In the genomic region with DNA sequence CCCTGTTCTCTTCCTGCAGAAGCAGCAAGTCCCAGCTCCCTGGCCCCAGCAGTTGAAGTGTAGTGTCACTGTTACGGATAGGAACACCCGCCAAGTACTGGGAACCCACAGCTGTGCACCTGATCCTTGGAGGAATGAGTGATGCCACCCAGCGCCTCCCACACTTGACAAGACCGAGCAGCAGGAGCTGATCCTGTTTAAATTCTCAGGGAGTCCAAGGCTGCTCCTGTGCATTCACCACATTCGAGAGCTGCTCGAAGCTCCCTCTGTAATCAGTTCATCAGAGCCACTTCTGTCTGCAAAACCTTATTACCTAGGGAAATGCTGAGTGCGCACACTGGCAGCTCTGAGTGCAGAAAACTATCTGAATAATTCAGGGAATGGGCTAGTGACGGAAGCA, we compare ENCODE assay signal across 14 mouse cellular contexts.
DNase-seq lines count a peak whose midpoint lies in the region; ATAC-seq lines count a peak whose summit lies in the region.
"Had no signal": no experiment of that assay in that cellular context is flagged by ENCODE, and none has a peak within 500 bp of the region (broad histone marks: within the 10 kb centered on the region; RNA-seq: fewer than 3 reads in every experiment).

No protein-coding gene starts in this region.

- H3K4me1 ChIP-seq in hindbrain, embryonic 10.5 days (replicated peaks), result peaks cover 56% of the 10 kb centered on the region
- H3K4me1 ChIP-seq in hindbrain, embryonic 11.5 days (replicated peaks; ENCODE audit: control insufficient read depth, insufficient read depth, low read length), result no peaks in the 10 kb centered on the region
- H3K4me1 ChIP-seq in neural tube, embryonic 12.5 days, result peaks cover 32% of the 10 kb centered on the region
- peaks cover 6% of the 10 kb centered on the region for H3K4me1 ChIP-seq in intestine, embryonic 15.5 days (replicated peaks)

- H3K27ac ChIP-seq in hindbrain, embryonic 10.5 days, result peak overlapping the region; percentile 3; the same call in 1 of the 2 replicates
- no peak overlapping the region; the same call in 1 of the 2 replicates for H3K27ac ChIP-seq in hindbrain, embryonic 11.5 days (ENCODE audit: low read depth, low read length)
- 0 out of 2 replicates have a peak overlapping the region, but pooled peaks have one; percentile 20 for H3K27ac ChIP-seq in neural tube, embryonic 12.5 days
- H3K27ac ChIP-seq in intestine, embryonic 15.5 days, result no peak overlapping the region
- H3K27ac ChIP-seq: heart, adult 2 months had no signal

- no peaks in the 10 kb centered on the region for H3K27me3 ChIP-seq in hindbrain, embryonic 10.5 days (ENCODE audit: insufficient read depth, poor library complexity, severe bottlenecking)
- H3K27me3 ChIP-seq in hindbrain, embryonic 11.5 days (ENCODE audit: control insufficient read depth, insufficient read depth, low read length), result no peaks in the 10 kb centered on the region
- H3K27me3 ChIP-seq in neural tube, embryonic 12.5 days (replicated peaks), result no peaks in the 10 kb centered on the region
- H3K27me3 ChIP-seq in intestine, embryonic 15.5 days (replicated peaks), result no peaks in the 10 kb centered on the region

- ATAC-seq in hindbrain, embryonic 11.5 days (ENCODE audit: low FRiP score), result no peak
- ATAC-seq in neural tube, embryonic 12.5 days (ENCODE audit: low FRiP score, low read depth), result peak; percentile 13; the same call in 1 of the 2 replicates
- ATAC-seq in intestine, embryonic 15.5 days, result 0 out of 2 replicates have a peak, but pooled peaks have one; percentile 11

- H3K36me3 ChIP-seq in hindbrain, embryonic 10.5 days, result no peaks in the 10 kb centered on the region
- H3K36me3 ChIP-seq in hindbrain, embryonic 11.5 days (ENCODE audit: control insufficient read depth, insufficient read depth, low read length), result no peaks in the 10 kb centered on the region
- no peaks in the 10 kb centered on the region for H3K36me3 ChIP-seq in neural tube, embryonic 12.5 days
- no peaks in the 10 kb centered on the region for H3K36me3 ChIP-seq in intestine, embryonic 15.5 days

- 82% methylated on average over 8 of the region's 8 CpGs for whole genome bisulfite sequencing in hindbrain, embryonic 10.5 days
- WGBS in hindbrain, embryonic 11.5 days, result 69% methylated on average over 8 of the region's 8 CpGs
- WGBS in neural tube, embryonic 12.5 days, result 61% methylated on average over 8 of the region's 8 CpGs
- 58% methylated on average over 8 of the region's 8 CpGs for WGBS in intestine, embryonic 15.5 days

- DNase-seq in hindbrain, embryonic 10.5 days (ENCODE audit: low spot score), result no peak
- DNase-seq in hindbrain, embryonic 11.5 days (ENCODE audit: low spot score), result no peak
- no peak for DNase-seq in neural tube, embryonic 10.5 days (ENCODE audit: extremely low spot score, low spot score)
- DNase-seq in layer of hippocampus, adult 9-11 months, result no peak
- no peak for DNase-seq in cerebellum, postnatal 14 days
- DNase-seq in cerebellum, adult 11-12 months, result no peak
- DNase-seq: adrenal gland, postnatal 14 days; cerebellum, adult 11 months; embryo, embryonic 11 days; heart, adult 2 months; heart, postnatal 36 days; kidney, postnatal 36 days had no signal

- no peak overlapping the region for H3K4me3 ChIP-seq in hindbrain, embryonic 10.5 days
- H3K4me3 ChIP-seq in hindbrain, embryonic 11.5 days (ENCODE audit: low read depth, low read length), result no peak overlapping the region
- no peak overlapping the region for H3K4me3 ChIP-seq in neural tube, embryonic 12.5 days
- H3K4me3 ChIP-seq in intestine, embryonic 15.5 days (replicated peaks), result no peak overlapping the region
- H3K4me3 ChIP-seq: heart, adult 2 months had no signal

- H3K9me3 ChIP-seq in hindbrain, embryonic 10.5 days, result no peaks in the 10 kb centered on the region
- no peaks in the 10 kb centered on the region for H3K9me3 ChIP-seq in hindbrain, embryonic 11.5 days (ENCODE audit: control insufficient read depth, low read length)
- H3K9me3 ChIP-seq in neural tube, embryonic 12.5 days, result no peaks in the 10 kb centered on the region
- no peaks in the 10 kb centered on the region for H3K9me3 ChIP-seq in intestine, embryonic 15.5 days

- H3K9ac ChIP-seq in hindbrain, embryonic 11.5 days (ENCODE audit: low read depth, low read length), result no peak overlapping the region
- no peak overlapping the region for H3K9ac ChIP-seq in neural tube, embryonic 12.5 days
- no peak overlapping the region for H3K9ac ChIP-seq in intestine, embryonic 15.5 days

- no peak overlapping the region for H3K4me2 ChIP-seq in hindbrain, embryonic 11.5 days (replicated peaks; ENCODE audit: low read depth, low read length)
- no peak overlapping the region for H3K4me2 ChIP-seq in neural tube, embryonic 12.5 days (replicated peaks)
- no peak overlapping the region for H3K4me2 ChIP-seq in intestine, embryonic 15.5 days (replicated peaks)

Comparison
In these comparisons a context has a peak if more than half of its experiments do, and no peak if none do; other contexts are left out.
1. H3K27ac ChIP-seq: peak in hindbrain, embryonic 10.5 days (single experiment) and neural tube, embryonic 12.5 days (single experiment); none in hindbrain, embryonic 11.5 days (single experiment) and intestine, embryonic 15.5 days (single experiment).